Mouse (Mus musculus) urinary bladder, postnatal 36 days (tissue): ENCODE data around the gene Sugct.

Experiments used
- DNase-seq, 2 experiments: peaks; one replicate each; pipeline ENCODE4 v3.0.0; 2022; ENCODE audit warnings: low spot score in 2 of 2, mixed read lengths in 1 of 2

Sugct gene

DNA sequence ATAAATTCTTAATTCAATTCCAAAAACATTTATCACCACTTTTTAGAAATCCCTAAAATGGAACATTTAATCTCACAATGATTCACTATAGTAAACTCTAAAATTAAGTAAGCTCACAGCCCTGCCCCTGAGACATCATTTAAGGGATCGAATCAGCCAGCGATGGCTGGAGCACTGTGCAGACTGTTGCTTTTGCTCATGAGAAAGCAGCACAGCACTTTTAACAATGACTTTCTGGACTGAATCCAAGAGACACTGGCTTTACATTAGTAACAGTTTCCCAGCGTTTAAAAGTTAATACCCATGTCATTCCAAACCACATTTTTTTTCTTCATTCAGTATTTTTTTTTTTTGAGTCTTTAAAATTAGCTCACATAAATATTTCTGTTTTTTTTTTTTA lies 398.9 kb downstream of the Sugct start:
- no peak for DNase-seq

GRCm38 (mm10) chr13:17291057-17291456 lies 404.3 kb downstream of the Sugct start:
- DNase-seq: no peak

- DNase-seq: no peak
Measured at GRCm38 (mm10) chr13:17288377-17288776, 407.0 kb downstream of the Sugct start.

- DNase-seq: no peak
Measured at GRCm38 (mm10) chr13:17245936-17246335, 449.4 kb downstream of the Sugct start.

DNA sequence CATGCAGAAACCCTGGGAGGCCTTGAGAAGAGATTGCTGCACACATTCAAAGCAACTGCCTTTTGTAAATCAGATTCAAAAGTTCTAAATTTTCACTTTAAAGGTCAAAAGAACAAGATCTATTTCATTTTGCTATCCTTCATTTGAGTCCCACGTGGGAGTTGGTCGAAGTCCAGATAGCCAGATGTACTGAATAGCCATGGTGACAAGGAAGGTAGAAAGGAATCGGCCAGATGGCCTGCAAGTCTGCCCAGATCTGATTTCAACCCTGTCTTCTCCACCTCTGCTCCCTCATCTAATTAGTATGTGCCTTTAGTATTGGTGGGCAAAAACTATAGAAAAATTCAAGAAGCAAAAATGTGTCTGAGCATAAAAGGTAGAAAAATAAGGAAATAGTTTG lies 478.8 kb downstream of the Sugct start:
- DNase-seq: no peak

- DNase-seq: no peak
Measured at GRCm38 (mm10) chr13:17212681-17213080, 482.7 kb downstream of the Sugct start.

DNA sequence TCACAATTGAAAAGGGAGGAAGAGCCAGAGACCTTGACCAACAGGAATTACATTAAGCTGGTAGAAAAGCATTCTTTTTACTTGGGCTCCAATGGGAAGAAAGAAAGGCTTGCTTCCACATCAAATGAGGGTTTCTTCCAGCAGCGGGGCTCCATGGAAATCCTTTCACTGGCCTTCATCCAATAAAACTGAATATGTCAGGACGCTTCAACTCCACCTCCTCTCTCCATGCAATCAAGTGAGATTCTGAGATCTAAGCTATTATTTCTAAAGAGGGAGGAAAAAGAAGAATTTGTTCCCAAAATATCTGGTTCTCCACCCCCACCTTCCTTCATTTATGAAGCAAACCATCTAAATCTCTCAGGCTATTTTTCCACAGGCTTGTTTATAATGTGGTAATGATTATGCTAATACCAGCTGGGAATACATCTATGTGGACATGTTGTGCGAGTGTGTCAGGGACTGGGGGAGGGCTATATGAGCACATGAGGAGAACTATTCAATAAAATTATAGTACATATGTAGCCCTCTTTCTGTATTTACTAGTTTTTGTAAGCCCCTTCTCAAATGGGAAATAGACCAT lies 505.1 kb downstream of the Sugct start:
- no peak for DNase-seq

DNA sequence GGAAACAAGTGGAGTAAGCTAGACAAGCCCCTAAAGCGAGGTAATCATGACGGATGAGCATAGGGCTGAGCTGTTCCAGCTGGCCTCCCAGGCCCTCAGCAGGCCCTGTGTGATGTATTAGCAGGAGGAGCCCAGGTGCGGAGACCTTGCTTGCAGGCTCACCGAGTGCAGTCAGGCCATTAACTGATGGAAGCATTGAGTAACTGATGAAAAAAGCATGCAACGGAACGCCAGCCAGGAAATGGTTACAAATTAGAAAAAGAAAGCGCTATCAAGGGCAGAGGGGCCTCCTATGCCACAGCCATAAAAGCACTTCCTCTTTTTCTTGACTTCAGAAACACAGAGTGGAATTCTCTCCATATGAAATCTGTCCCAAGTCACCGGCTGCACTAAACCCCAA lies 510.1 kb downstream of the Sugct start:
- no peak for DNase-seq

DNA sequence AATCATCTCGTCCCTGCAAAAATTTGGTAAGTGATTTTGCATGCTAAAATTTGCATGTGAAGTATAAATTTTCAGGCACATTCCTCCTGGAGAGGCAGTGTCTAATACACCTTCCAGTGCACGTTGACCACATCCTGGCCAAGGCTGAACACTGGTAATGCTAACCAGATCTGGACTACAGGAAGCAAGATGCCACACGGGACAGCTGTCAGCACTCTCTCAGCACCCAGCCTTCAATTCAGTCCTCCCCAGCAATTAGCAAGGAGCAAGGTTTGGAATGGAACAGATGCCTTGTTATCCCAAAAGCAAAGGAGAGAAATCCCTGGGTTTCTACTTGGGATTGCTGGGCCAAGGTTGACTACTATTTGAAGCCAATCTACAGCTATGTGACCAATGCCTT lies 529.4 kb downstream of the Sugct start:
- no peak for DNase-seq

DNA sequence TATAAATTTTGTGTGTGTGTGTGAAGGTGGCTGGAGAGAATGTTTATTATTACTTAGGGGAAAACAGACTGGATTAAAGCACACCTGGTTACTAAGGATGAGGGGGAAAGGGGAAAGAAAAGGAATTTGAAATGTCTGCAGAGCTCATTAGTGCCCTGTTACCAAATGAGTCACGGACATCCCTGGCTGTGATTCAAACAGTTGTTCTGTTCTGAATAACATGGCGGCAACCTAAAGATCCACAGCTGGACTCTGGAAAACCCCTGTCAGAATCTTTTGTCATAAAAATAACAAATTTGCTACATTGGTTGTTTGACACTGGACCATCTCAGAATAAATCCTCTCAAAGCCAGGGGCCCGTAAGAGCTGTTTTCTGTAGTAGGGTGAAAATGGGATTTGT lies 530.6 kb downstream of the Sugct start:
- DNase-seq: no peak

DNA sequence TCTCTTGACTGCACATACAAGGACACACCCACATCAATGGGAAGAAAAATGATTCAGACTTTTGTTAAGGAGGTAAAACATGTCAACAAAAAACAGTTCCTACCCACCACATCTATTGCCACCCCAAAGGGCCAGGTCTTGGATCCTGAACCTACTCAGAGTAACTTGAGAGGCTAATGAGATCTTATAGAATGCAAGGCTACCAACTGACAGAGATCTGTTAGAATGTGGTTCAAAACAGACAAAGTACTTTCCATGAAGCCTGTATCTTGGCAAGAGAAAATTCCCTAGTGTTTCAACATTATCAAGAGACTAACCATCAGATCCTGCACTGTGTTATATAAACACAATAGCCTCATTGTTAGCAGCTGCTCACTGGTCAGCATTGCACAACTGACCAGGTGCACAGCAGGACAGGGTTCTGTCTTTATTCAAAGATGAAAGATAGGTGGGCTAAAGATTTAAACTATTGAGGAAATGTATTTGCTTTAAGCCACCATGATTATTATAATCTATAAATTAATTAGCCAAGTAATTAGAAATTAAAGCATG lies 548.8 kb downstream of the Sugct start:
- DNase-seq: no peak

GRCm38 (mm10) chr13:17116073-17116472 lies 579.3 kb downstream of the Sugct start:
- DNase-seq: no peak

- no peak for DNase-seq
Measured at GRCm38 (mm10) chr13:17102372-17102771, 593.0 kb downstream of the Sugct start.

- no peak for DNase-seq
Measured at GRCm38 (mm10) chr13:17086547-17086946, 608.8 kb downstream of the Sugct start.

DNA sequence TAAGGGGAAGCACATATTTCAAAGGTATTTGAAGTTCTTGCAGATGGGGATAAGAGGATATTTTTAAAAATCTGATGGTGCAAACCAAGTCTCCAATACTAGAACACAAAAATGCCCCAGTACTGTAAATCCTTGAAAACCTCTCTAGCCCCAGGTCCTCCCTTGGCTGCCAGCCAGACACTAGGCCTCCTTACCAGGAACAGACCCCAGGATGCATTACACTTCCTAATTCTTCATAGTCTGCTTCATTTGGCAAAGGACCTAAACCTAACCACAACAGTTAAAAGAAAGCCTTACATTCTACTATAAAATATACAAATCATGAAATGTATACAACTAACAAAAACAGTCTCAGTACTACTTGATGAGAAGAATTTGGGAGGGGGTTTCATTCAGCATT lies 609.2 kb downstream of the Sugct start:
- DNase-seq: no peak

DNA sequence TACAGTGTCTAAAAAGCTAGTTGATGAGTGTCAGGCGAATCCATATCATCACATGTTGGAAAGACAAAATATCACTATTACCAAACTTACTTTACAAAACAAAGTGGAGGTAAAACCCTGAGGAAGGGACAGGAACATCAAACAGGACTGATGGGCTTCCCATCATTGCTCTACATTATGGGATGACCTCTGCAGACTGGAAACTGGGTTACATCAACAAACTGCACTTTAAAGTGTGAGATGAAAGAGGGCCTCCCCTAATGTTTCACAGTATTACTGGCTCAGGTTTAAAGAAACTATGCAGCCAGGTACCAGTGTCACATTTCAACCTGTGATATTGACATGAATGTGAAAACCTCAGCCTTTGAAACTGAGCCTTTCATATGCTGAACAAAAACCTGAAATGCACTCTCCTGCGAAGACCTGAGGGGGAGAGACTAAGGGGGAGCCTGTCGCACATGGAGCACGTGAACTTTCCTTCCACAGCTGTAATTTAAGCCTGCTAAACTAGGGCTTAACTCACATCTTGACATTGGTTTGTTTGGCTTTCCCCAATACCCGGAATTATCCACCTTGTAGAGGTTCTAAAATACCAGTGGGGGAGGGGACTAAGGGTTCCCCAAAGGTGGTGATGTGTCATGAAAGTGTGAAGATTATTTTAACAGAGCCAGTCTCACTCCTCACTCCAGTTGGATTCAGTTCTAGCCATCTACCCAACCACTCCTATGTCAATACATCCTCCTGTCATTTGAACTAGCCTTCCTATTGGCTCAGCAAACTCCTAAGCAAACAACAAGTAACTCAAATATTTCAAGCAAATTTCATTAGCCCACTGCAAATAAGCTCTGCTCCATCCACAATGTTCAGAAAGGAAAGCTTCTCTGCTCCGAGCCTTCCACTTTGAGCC lies 610.2 kb downstream of the Sugct start:
- no peak for DNase-seq

GRCm38 (mm10) chr13:17081618-17082017 lies 613.7 kb downstream of the Sugct start:
- DNase-seq: no peak

- DNase-seq: no peak
Measured at GRCm38 (mm10) chr13:17065552-17065951, 629.8 kb downstream of the Sugct start.

DNA sequence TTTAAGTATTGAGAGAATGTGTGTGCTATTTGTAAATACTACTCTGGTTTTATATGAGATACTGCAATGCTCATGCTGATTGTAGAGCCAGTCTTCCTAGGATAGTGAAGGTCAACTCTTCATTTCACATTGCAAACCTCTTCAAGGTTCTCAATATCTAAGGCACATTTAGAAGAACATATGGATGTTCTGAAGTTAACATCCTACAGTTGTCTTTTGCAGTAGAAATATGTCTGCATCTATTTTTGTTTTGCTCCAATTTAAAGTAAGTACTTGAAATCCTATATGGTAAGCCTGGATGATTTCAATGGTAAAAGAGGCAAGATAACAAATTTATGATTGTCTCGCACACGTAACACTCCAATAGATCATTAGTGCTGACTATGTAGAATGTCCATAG lies 638.7 kb downstream of the Sugct start:
- DNase-seq: no peak

- DNase-seq: no peak
Measured at GRCm38 (mm10) chr13:17043426-17044224, 651.7 kb downstream of the Sugct start.

DNA sequence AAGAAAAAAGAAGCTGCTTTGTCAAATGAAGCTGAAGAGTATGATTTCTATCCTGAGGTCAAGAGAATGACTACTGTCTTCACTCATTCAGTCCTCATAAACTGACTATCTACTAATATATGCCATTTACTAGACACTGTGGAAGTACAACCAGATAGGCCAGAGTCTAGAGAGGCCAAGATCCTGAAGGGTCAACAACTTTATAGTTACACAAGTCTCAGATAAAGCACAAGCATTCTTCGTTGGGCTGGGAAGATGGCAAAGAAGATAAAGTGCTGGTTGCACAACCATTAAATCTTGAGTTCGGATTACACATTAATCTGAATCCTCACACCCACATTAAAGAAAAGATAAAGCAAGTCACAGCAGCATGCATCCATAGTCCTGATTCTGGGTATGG lies 653.0 kb downstream of the Sugct start:
- no peak for DNase-seq

GRCm38 (mm10) chr13:17039727-17040126 lies 655.6 kb downstream of the Sugct start:
- no peak for DNase-seq
